Mouse (Mus musculus) midbrain, postnatal 0 days (tissue): ENCODE data around the gene Mcm2. TPM values are rescaled to one million over a fixed set of nuclear protein-coding genes. Genes with fewer than 3 reads are reported as not detected.

Source experiments
- ATAC-seq: fragments of 200-750 bp; cut with Nextera tagmentation; 2 replicates; pipeline ENCODE4 v1.8.0; 2017; ENCODE audit warnings: moderate number of reproducible peaks, mild to moderate bottlenecking, moderate TSS enrichment, moderate library complexity; ENCODE audit not compliant: low FRiP score
- DNase-seq: peaks from one replicate; pipeline ENCODE4 v3.0.0-alpha.2; 2015; ENCODE audit warnings: low spot score
- H3K27ac ChIP-seq: fragments of 300-500 bp; sonication (generic); 2 replicates; pipeline ENCODE4 v1.5.1; 2014; ENCODE audit warnings: low read depth, mild to moderate bottlenecking, low read length, mixed read lengths
- H3K27me3 ChIP-seq: fragments of 300-500 bp; sonication (generic); 2 replicates; pipeline ENCODE4 v1.6.1; 2014; ENCODE audit warnings: low read length, control low read depth, mixed read lengths; ENCODE audit not compliant: insufficient read depth
- H3K36me3 ChIP-seq: fragments of 300-500 bp; sonication (generic); 2 replicates; pipeline ENCODE4 v1.6.1; 2014; ENCODE audit warnings: low read length, control low read depth, mixed read lengths; ENCODE audit not compliant: insufficient read depth
- H3K4me1 ChIP-seq: fragments of 300-500 bp; sonication (generic); 2 replicates; pipeline ENCODE4 v1.6.1; 2014; ENCODE audit warnings: mild to moderate bottlenecking, control low read depth, antibody characterized with exemption, low read length, mixed read lengths; ENCODE audit not compliant: insufficient read depth
- H3K4me2 ChIP-seq: fragments of 300-500 bp; sonication (generic); 2 replicates; pipeline ENCODE4 v1.6.1; 2014; ENCODE audit warnings: low read depth, mild to moderate bottlenecking, low read length, mixed read lengths; ENCODE audit not compliant: poor library complexity, severe bottlenecking
- H3K4me3 ChIP-seq: fragments of 300-500 bp; sonication (generic); 2 replicates; pipeline ENCODE4 v1.5.1; 2014; ENCODE audit warnings: low read depth, mild to moderate bottlenecking, low read length, moderate library complexity
- H3K9ac ChIP-seq: fragments of 300-500 bp; sonication (generic); replicated peaks from 2 replicates; pipeline ENCODE4 v1.6.1; 2014; ENCODE audit warnings: mild to moderate bottlenecking, low read length, moderate library complexity, mixed read lengths; ENCODE audit not compliant: poor library complexity, severe bottlenecking
- H3K9me3 ChIP-seq: fragments of 300-500 bp; sonication (generic); 2 replicates; pipeline ENCODE4 v1.6.1; 2016; ENCODE audit warnings: low read length, control low read depth
- CTCF ChIP-seq: IDR thresholded peaks from 2 replicates; pipeline ENCODE4 v1.5.1; 2016; ENCODE audit warnings: antibody characterized with exemption, mild to moderate bottlenecking
- WGBS: fragments of 180-500 bp; shearing (Covaris S2); extraction: QIAGEN DNeasy Blood & Tissue Kit; methylation state at CpG from one replicate; pipeline ENCODE4 v1.1.7; 2014; 5-methylcytosine and 5-hydroxymethylcytosine counted together
- polyA plus RNA-seq: library from polyadenylated mRNA; unstranded; fragments of >200 nt; fragmentation: Nextera tagmentation; extraction: Ambion mirVana; gene quantifications from 2 replicates; pipeline ENCODE4 v1.2.1, GENCODE M21; 2015
- total RNA-seq: library from RNA; depleted of rRNA; stranded (reverse); fragments of >200 nt; gene quantifications from 2 replicates; pipeline ENCODE4 v1.2.3, GENCODE M21; 2014

Gene Mcm2
- total and polyA plus RNA-seq, 2 experiments from 2014 or later = 7.6 to 16.2 TPM

- Histone ChIP-seq H3K4me2 (no peak overlapping the region), H3K4me1 (peaks cover 39% of the 10 kb centered on the region), H3K27ac (no peak overlapping the region), H3K27me3 (no peaks in the 10 kb centered on the region), H3K9me3 (no peaks in the 10 kb centered on the region), H3K4me3 (no peak overlapping the region), H3K36me3 (no peaks in the 10 kb centered on the region), H3K9ac (no peak overlapping the region)
- no peak for ATAC-seq
- no peak for DNase-seq
- no peak for TF ChIP-seq CTCF
- WGBS = 74% methylated on average over 9 of the region's 9 CpGs
These were observed 41.7 kb upstream of the Mcm2 start for GRCm38 (mm10) chr6:88940090-88940916.

GRCm38 (mm10) chr6:88939281-88940089 is 40.9 kb upstream of the Mcm2 start:
- no peak overlapping the region for H3K4me3 ChIP-seq
- H3K9me3 ChIP-seq = no peaks in the 10 kb centered on the region
- H3K27me3 ChIP-seq = 0 out of 2 replicates have a peak, but pooled peaks cover 3% of the 10 kb centered on the region
- H3K4me1 ChIP-seq = peaks cover 45% of the 10 kb centered on the region
- no peak overlapping the region for H3K4me2 ChIP-seq
- H3K36me3 ChIP-seq = no peaks in the 10 kb centered on the region
- DNase-seq (no peak), ATAC-seq (no peak)
- H3K27ac ChIP-seq = 0 out of 2 replicates have a peak overlapping the region, but pooled peaks have one; percentile 18
- TF ChIP-seq CTCF = no peak
- 34% methylated on average over 12 of the region's 12 CpGs for WGBS
- no peak overlapping the region for H3K9ac ChIP-seq

GRCm38 (mm10) chr6:88938664-88939055 is 40.1 kb upstream of the Mcm2 start:
- H3K36me3 ChIP-seq = no peaks in the 10 kb centered on the region
- peak overlapping the region; percentile 57; the same call in 1 of the 2 replicates for H3K27ac ChIP-seq
- 49% methylated on average over 5 of the region's 5 CpGs for WGBS
- H3K9ac ChIP-seq = no peak overlapping the region
- no peak overlapping the region for H3K4me3 ChIP-seq
- no peak for ATAC-seq
- no peak for TF ChIP-seq CTCF
- no peak for DNase-seq
- H3K27me3 ChIP-seq = 0 out of 2 replicates have a peak, but pooled peaks cover 3% of the 10 kb centered on the region
- no peaks in the 10 kb centered on the region for H3K9me3 ChIP-seq
- H3K4me1 ChIP-seq = peaks cover 45% of the 10 kb centered on the region
- H3K4me2 ChIP-seq = no peak overlapping the region

- Histone ChIP-seq H3K27me3 (0 out of 2 replicates have a peak, but pooled peaks cover 3% of the 10 kb centered on the region), H3K9ac (0 out of 2 replicates have a peak overlapping the region, but pooled peaks have one; percentile 29), H3K9me3 (no peaks in the 10 kb centered on the region), H3K36me3 (no peaks in the 10 kb centered on the region), H3K4me2 (no peak overlapping the region), H3K4me3 (no peak overlapping the region), H3K4me1 (peaks cover 40% of the 10 kb centered on the region), H3K27ac (peak overlapping the region; percentile 57; the same call in 1 of the 2 replicates)
- ATAC-seq (no peak), DNase-seq (no peak)
- no peak for TF ChIP-seq CTCF
- 17% methylated on average over 4 of the region's 4 CpGs for WGBS
These were observed 39.5 kb upstream of the Mcm2 start for GRCm38 (mm10) chr6:88937971-88938663.

- H3K4me1 ChIP-seq = peaks cover 32% of the 10 kb centered on the region; the same call in 1 of the 2 replicates
- DNase-seq = no peak
- 26% methylated on average over 4 of the region's 4 CpGs for WGBS
These were observed 38.6 kb upstream of the Mcm2 start for GRCm38 (mm10) chr6:88937214-88937549.

More at GRCm38 (mm10) chr6:88937214-88937549, 38.6 kb upstream of the Mcm2 start:
- Histone ChIP-seq H3K27ac (no peak overlapping the region; the same call in 1 of the 2 replicates), H3K9me3 (no peaks in the 10 kb centered on the region), H3K9ac (no peak overlapping the region), H3K27me3 (0 out of 2 replicates have a peak, but pooled peaks cover 3% of the 10 kb centered on the region), H3K4me2 (no peak overlapping the region), H3K36me3 (no peaks in the 10 kb centered on the region), H3K4me3 (no peak overlapping the region)
- no peak for ATAC-seq
- no peak for TF ChIP-seq CTCF
